Mouse (Mus musculus): ENCODE data around the gene Pde8b. TPM values are rescaled to one million over a fixed set of nuclear protein-coding genes. Genes with fewer than 3 reads are reported as not detected.
A peak's percentile ranks its signal among the peaks of the same experiment; 100 is the strongest.
"Not testable (repeated sequence)": the region's sequence is repeated elsewhere in the genome, so short reads cannot be mapped to it uniquely, and the experiment has no call there.

Pde8b gene
- total and polyA plus RNA-seq, 3 experiments = 64.8 to 181 (median 173) TPM

DNA sequence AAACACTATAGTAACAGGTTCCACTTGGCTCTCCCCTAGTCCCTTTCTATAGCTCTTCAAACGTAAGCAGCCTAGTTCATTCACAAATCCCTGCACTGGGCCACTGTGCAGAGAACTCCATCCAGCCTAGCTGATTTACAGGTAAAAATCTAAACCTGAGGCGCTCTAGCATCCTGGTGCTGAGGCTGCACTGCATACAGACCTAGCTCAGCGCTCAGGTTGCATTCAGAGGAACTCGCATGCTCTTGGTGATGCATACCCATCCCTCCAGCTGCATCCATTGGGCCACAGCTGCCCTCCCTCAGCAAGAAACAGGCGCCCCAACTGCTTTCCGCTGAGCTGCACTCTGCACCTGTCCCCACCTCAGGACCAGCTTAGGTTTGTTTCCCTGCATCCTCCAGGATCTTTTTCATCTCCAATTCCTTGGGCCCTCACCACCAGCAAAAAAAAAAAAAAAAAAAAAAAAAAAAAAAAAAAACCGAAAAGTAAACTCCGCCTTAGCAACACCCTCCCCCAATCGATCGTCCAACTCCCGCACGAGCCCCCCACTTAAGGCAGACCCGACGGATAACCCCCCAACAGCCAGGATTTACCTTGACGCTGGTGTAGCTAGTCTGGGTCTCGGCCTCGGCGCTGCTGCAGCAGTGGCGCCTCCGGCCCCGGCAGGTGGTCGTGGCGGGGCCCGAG, 28.1 kb downstream of the Pde8b start:
- DNase-seq = peak; percentile 40

GRCm38 (mm10) chr13:95215661-95216170, 34.4 kb downstream of the Pde8b start:
- not testable (repeated sequence) for DNase-seq

DNA sequence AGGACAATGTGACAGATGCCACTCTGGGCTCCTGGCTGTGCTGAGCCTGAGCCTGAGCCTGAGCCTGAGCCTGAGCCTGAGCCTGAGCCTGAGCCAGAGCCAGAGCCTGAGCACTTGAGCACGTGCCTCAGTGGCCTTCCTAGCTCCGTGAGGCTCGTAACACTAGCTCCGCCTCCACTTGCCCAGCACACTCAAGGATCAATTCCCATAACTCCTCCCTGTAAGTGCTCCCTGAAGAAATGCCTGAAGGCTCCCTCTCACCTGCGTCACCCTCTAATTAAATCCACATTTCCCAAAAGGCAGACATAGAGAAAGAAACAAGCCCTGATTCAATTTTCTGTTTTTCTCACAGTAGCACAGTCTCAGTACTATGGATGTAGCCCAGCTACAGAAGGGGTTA, 37.8 kb downstream of the Pde8b start:
- DNase-seq = no peak

GRCm38 (mm10) chr13:95207301-95207700, 42.8 kb downstream of the Pde8b start:
- not testable (repeated sequence) for DNase-seq

GRCm38 (mm10) chr13:95202151-95202758, 47.9 kb downstream of the Pde8b start:
- peak; percentile 47 for DNase-seq

DNA sequence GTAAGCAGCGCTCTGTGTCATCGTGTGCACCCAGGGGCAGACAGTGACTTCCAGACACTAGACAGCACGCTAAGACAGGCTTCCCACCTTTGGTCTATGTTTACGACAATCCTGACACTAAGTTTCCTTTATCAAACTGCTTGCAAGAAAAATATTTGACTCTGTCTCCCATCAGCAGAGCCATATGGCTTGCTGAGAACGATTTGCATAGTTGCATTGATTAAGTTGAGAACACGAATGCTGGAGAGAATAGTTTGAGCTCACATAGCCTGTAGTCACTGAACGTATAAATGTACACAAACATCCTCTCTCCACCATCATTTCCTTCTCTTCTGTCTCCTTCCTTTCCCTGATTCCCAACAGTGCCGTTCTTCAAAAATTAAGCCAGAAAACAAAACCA, 49.3 kb downstream of the Pde8b start:
- no peak for DNase-seq

DNA sequence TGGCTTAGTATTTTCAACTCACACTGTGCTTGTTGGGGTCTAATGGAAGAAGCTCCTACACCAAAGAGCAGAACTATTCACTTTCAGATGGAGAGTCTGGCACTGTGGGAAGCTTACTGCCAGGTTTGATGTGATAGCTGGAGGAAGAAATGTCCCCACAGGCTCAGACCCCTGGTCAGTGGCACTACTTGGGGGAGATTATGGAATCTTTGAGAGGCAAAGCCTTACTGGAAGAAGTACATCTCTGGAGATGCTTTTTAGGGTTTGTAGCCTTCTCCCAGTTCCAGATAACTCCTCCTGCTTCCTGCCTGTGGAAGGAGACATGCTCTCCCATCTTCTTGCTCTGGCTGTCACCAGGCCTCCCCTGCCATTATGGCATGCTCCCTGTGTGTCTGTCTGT, 50.1 kb downstream of the Pde8b start:
- DNase-seq = no peak

GRCm38 (mm10) chr13:95196106-95196705, 53.9 kb downstream of the Pde8b start:
- DNase-seq = no peak

DNA sequence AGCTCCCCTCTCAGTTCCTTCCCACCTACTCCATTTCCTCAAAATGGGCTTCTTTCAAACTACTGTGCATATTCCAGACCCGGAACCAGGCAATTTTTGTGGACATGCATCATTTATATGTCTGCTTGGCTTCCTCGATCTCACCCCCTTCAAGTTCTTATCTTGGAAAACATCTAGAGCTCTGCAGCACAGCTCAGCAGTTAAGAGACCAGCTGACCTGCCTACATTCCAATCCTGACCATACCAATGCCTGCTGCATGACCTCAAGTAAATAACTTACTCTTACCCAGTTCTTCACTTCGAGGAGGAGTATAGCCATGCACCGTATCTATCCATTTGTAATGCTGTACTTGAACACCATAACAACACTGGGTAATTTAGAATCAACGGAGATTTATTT, 58.2 kb downstream of the Pde8b start:
- no peak for DNase-seq

- peak; percentile 73 for DNase-seq
Measured at GRCm38 (mm10) chr13:95189111-95189510, 61.0 kb downstream of the Pde8b start.

DNA sequence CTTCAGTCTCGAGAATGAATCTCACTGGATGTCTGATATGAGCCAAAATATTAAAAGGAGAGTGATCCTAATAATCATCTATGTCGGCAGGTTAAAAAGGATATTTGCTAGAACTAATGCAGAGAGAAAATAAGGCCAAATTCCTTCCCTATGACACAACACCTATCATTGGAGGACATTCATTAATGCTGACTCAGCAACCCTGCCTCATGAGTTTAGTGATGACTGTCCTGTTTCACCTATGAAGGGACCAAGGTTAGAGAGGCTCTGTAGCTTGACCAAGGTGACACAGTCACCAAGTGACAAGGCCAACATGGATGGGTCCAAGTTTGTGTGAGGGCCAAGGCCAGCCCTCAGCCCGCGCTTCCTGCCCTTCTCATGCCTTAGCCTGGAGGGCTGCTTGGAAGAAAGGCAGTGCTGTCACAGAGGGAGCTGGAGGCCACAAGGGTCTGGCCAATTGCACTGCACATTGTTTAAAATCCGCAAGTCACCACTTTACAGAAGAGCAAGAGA, 62.9 kb downstream of the Pde8b start:
- DNase-seq = peak; percentile 86

- no peak for DNase-seq
Measured at GRCm38 (mm10) chr13:95186741-95187035, 63.4 kb downstream of the Pde8b start.

- DNase-seq = peak; percentile 42
Measured at GRCm38 (mm10) chr13:95185891-95186740, 64.0 kb downstream of the Pde8b start.

DNA sequence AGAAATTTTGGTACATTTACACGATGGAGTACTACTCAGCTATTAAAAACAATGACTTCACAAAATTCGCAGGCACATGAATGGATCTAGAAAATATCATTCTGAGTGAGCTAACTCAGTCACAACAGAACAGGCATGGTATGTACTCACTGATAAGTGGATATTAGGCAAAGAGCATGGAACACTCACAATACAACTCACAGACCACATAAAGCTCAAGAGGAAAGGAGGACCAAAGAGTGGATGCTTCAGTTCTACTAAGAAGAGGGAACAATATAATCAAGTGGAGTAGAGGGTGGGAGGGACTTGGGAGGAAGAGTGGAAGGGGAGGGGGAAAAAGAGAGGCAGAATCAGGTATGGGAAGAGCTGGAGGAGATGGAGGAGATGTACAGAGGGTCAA, 66.5 kb downstream of the Pde8b start:
- DNase-seq = no peak

GRCm38 (mm10) chr13:95180208-95180607, 69.9 kb downstream of the Pde8b start:
- no peak for DNase-seq

DNA sequence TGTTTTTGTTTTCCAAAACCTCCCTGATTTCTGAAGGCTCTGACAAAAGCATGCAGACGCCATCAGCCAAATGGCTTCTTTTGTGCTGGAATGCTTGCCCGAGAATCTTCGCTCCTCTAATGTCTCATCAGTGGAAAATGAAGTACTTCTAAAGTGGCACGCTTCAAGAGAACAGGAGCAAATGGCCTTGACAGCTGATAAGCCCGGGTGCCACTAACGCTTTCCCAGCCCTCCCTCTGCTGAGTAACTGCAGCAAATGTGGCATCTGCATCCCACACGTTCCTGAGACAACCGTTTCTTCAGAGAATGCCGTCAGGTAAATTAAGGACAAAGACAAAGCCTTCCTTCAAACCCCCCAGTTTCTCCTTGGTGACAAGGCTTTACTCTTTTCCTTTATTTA, 72.8 kb downstream of the Pde8b start:
- peak; percentile 68 for DNase-seq

DNA sequence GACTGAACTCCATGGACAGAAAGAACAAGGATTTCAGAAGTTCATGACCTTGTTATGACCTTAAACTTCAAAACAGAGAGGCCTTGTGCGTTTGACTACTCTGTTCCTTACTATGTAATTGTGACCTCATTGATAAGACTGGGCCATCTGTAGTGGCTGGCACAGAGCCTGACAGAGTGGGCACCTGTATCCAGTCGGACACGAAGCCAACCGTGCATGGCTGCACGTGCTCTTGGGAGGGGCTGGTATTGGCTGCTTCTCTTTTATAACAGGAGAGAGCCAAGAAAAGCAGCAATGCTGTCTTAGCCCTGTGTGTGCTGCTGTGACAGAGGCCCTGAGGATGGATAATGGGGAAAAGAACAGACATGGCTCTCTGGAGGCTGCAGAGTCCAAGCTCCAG, 73.7 kb downstream of the Pde8b start:
- DNase-seq = peak; percentile 73

- DNase-seq = peak; percentile 86
Measured at GRCm38 (mm10) chr13:95174253-95174652, 75.9 kb downstream of the Pde8b start.

- no peak for DNase-seq
Measured at GRCm38 (mm10) chr13:95172346-95172745, 77.8 kb downstream of the Pde8b start.

- no peak for DNase-seq
Measured at GRCm38 (mm10) chr13:95160211-95160610, 89.9 kb downstream of the Pde8b start.

DNA sequence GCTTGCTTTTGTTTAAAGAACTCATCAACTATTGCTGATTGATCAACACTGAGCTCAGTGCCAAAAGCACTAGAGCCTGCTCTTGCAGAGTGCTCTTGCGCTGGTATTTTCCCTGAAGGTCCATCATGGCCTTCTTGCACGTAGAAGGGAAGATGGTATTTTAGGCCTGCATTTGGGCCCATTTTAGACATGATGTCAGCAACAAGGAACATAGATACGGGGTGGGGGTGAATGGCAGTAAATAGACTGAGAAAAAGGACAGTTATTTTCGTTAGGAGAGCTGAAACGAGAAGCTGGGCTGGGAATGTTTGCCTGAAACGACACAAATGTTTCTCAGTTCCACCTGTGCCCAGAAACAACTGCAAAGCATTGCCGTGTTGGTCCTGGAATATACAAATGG, 91.2 kb downstream of the Pde8b start:
- no peak for DNase-seq

- DNase-seq = peak; percentile 61
Measured at GRCm38 (mm10) chr13:95144746-95145145, 105.4 kb downstream of the Pde8b start.

All from adrenal gland, adult 2 months (tissue).